Mouse (Mus musculus): ENCODE data around the gene Btbd18. TPM values are rescaled to one million over a fixed set of nuclear protein-coding genes. Genes with fewer than 3 reads are reported as not detected.

Btbd18 gene
- polyA plus RNA-seq, 1 experiment from 2014 or later = 0.77 TPM

DNA sequence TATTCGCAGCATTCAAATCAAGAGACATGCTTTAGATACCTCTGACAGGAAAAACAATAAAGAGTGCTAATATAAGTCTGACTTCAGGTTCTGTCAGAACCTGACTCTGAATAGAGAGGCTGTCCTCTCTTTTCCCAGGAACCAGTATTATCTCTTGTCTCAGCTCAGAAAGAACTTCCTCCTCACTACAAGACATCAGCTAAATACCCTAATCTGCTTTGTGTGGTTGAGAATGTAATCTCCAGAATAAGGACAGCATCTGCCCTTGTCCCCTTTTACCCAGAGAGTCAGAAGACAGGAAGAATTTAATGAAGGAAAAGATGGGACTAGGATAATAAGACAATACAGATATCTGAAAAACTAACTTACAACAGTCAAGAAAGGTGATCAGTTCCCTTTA lies 44.6 kb downstream of the Btbd18 start:
- Histone ChIP-seq H3K27ac (ENCODE audit: low read depth, low read length) (no peak overlapping the region), H3K9me3 (ENCODE audit: control insufficient read depth, low read length) (no peaks in the 10 kb centered on the region), H3K4me2 (ENCODE audit: low read depth, low read length, severe bottlenecking) (no peak overlapping the region), H3K27me3 (ENCODE audit: control insufficient read depth, insufficient read depth, low read length) (no peaks in the 10 kb centered on the region), H3K36me3 (ENCODE audit: control insufficient read depth, insufficient read depth, low read length) (no peaks in the 10 kb centered on the region; the same call in none of the 2 replicates), H3K4me3 (ENCODE audit: low read depth, low read length) (no peak overlapping the region), H3K9ac (ENCODE audit: low read length) (no peak overlapping the region), H3K4me1 (replicated peaks; ENCODE audit: control insufficient read depth, insufficient read depth, low read length) (no peaks in the 10 kb centered on the region; the same call in 1 of the 2 replicates)
- ATAC-seq (replicated peaks; ENCODE audit: low FRiP score) = no peak
- WGBS = 93% methylated on average over 1 of the region's 1 CpGs
- no peak for DNase-seq (ENCODE audit: low spot score)

DNA sequence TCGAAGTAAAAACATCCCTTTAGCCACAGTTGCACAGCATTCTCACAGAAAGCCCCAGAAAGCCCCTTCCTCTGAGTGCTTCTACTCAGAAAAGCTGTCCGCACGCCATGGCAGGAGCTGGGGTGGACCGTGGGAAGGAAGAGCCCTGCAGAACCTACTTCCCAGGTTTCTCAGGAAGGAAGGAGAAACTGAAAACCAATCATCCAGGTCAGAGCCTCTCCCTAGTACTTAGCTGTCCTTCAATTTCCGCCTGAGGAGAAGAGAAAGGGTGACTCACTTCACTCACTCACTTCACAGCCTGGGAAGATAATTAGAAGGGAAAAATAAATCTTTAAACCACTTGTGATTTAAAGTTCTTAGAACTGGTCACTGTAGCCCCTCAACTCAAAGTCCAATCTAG lies 45.5 kb downstream of the Btbd18 start:
- Histone ChIP-seq H3K9ac (ENCODE audit: low read length) (no peak overlapping the region), H3K36me3 (ENCODE audit: control insufficient read depth, insufficient read depth, low read length) (no peaks in the 10 kb centered on the region; the same call in none of the 2 replicates)
- DNase-seq (ENCODE audit: low spot score) = no peak

DNA sequence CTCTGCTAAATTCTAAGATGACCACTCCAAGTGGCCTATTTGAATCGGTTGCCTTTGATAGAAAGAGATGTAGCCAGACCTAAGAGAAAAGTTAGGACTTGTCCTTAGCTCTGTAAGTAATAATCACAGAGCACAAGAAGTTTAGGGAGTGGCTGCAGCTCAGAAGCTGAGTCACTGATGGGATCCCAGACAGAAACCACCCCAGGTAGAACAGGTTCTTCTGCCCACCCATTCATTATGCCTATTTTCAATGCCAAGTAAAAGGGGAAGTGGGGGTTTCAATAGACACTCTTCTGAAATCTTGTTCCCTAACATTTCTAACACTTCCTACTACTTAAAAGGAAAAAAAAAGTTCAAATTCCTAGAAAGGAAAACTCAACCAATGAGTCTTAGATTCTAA lies 46.4 kb downstream of the Btbd18 start:
- no peak for ATAC-seq (replicated peaks; ENCODE audit: low FRiP score)
- H3K9ac ChIP-seq (ENCODE audit: low read length) = no peak overlapping the region
- WGBS = 84% methylated on average over 1 of the region's 1 CpGs
- DNase-seq (ENCODE audit: low spot score) = no peak
- H3K36me3 ChIP-seq (ENCODE audit: control insufficient read depth, insufficient read depth, low read length) = peaks cover 4% of the 10 kb centered on the region
- no peak overlapping the region for H3K4me2 ChIP-seq (ENCODE audit: low read depth, low read length, severe bottlenecking)
- H3K4me3 ChIP-seq (ENCODE audit: low read depth, low read length) = no peak overlapping the region
- H3K4me1 ChIP-seq (replicated peaks; ENCODE audit: control insufficient read depth, insufficient read depth, low read length) = no peaks in the 10 kb centered on the region; the same call in 1 of the 2 replicates
- H3K9me3 ChIP-seq (ENCODE audit: control insufficient read depth, low read length) = no peaks in the 10 kb centered on the region
- H3K27me3 ChIP-seq (ENCODE audit: control insufficient read depth, insufficient read depth, low read length) = no peaks in the 10 kb centered on the region
- no peak overlapping the region for H3K27ac ChIP-seq (ENCODE audit: low read depth, low read length)

More for the DNA sequence above, 45.5 kb downstream of the Btbd18 start:
- Histone ChIP-seq H3K27ac (ENCODE audit: low read depth, low read length) (no peak overlapping the region), H3K27me3 (ENCODE audit: control insufficient read depth, insufficient read depth, low read length) (no peaks in the 10 kb centered on the region), H3K4me3 (ENCODE audit: low read depth, low read length) (no peak overlapping the region), H3K4me1 (replicated peaks; ENCODE audit: control insufficient read depth, insufficient read depth, low read length) (no peaks in the 10 kb centered on the region; the same call in 1 of the 2 replicates), H3K4me2 (ENCODE audit: low read depth, low read length, severe bottlenecking) (no peak overlapping the region), H3K9me3 (ENCODE audit: control insufficient read depth, low read length) (no peaks in the 10 kb centered on the region)
- no peak for ATAC-seq (replicated peaks; ENCODE audit: low FRiP score)
- WGBS = 72% methylated on average over 5 of the region's 5 CpGs

DNA sequence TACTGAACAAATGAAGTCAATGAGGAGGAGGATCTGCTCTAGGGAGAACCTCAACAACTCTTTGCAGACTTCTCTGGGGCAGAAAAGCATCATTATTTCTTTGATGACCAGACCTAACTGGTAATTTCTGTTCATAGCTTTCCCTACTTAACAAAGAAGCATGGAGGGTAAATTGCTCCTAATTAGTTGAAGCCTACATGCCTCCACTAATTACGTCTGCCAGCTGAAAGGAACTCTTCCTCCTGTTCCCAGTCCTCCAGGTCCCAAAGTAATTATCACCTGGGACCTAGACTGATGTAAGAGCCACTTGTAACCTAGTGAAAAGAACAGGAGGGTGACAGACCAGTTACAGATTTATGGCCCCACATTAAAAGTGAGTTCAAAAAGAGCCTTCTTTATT lies 48.6 kb downstream of the Btbd18 start:
- peaks cover 8% of the 10 kb centered on the region for H3K36me3 ChIP-seq (ENCODE audit: control insufficient read depth, insufficient read depth, low read length)
- H3K4me1 ChIP-seq (replicated peaks; ENCODE audit: control insufficient read depth, insufficient read depth, low read length) = no peaks in the 10 kb centered on the region; the same call in 1 of the 2 replicates
- no peak overlapping the region for H3K9ac ChIP-seq (ENCODE audit: low read length)
- no peaks in the 10 kb centered on the region for H3K9me3 ChIP-seq (ENCODE audit: control insufficient read depth, low read length)
- ATAC-seq (replicated peaks; ENCODE audit: low FRiP score) = peak; percentile 76
- no peak overlapping the region for H3K4me2 ChIP-seq (ENCODE audit: low read depth, low read length, severe bottlenecking)
- no peak overlapping the region for H3K4me3 ChIP-seq (ENCODE audit: low read depth, low read length)
- no peak for DNase-seq (ENCODE audit: low spot score)
- no peaks in the 10 kb centered on the region for H3K27me3 ChIP-seq (ENCODE audit: control insufficient read depth, insufficient read depth, low read length)
- H3K27ac ChIP-seq (ENCODE audit: low read depth, low read length) = peak overlapping the region; percentile 48; the same call in 1 of the 2 replicates
- 62% methylated on average over 1 of the region's 1 CpGs for WGBS

DNA sequence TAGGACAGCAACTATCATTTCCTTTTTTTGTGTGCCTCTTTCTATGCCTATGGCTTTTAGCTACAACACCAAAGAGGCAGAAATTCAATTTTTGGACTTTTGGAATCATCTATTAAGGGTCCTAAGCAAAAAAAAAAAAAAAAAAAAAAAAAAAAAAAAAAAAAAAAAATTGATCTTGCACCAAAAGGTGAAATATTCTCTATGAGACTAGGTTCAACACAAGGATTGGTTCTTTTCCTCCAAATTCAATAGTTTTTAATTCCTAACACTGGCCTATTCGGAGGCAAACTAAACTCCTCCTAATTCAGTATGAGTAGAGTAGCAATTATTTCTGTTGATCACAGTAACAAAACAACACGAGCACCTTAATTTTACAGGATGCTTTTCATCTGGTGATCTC lies 53.0 kb downstream of the Btbd18 start:
- Histone ChIP-seq H3K9ac (ENCODE audit: low read length) (no peak overlapping the region), H3K36me3 (ENCODE audit: control insufficient read depth, insufficient read depth, low read length) (peaks cover 8% of the 10 kb centered on the region; the same call in 1 of the 2 replicates), H3K4me3 (ENCODE audit: low read depth, low read length) (no peak overlapping the region), H3K27me3 (ENCODE audit: control insufficient read depth, insufficient read depth, low read length) (no peaks in the 10 kb centered on the region), H3K4me2 (ENCODE audit: low read depth, low read length, severe bottlenecking) (no peak overlapping the region), H3K4me1 (replicated peaks; ENCODE audit: control insufficient read depth, insufficient read depth, low read length) (peaks cover 2% of the 10 kb centered on the region; the same call in 1 of the 2 replicates), H3K27ac (ENCODE audit: low read depth, low read length) (no peak overlapping the region), H3K9me3 (ENCODE audit: control insufficient read depth, low read length) (no peaks in the 10 kb centered on the region)
- no peak for ATAC-seq (replicated peaks; ENCODE audit: low FRiP score)
- 91% methylated on average over 2 of the region's 2 CpGs for WGBS
- DNase-seq (ENCODE audit: low spot score) = no peak

DNA sequence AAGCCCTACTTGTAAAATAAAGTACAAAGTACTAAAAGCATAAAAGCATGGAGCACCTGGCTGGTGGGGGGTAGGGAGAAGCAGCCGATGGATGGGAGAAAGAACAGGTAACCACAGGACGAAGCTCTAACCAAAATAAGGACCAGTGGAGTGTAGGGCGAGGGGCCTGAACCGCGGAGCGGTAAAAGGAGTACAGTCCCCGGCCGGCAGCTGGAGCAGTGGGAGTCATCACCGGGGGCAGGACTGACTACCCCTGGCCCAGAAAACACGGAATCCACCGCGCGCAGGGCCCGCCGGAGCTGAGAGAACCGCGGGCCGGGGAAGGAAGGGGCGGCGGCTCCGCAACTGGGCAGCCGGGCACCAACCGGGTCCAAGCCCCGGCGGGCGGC lies 55.5 kb downstream of the Btbd18 start:
- peak overlapping the region; percentile 95 for H3K9ac ChIP-seq (ENCODE audit: low read length)
- ATAC-seq (replicated peaks; ENCODE audit: low FRiP score) (no peak; the same call in 1 of the 2 replicates), DNase-seq (ENCODE audit: low spot score) (peak; percentile 52)
- peak overlapping the region; percentile 85 for H3K4me2 ChIP-seq (ENCODE audit: low read depth, low read length, severe bottlenecking)
- H3K9me3 ChIP-seq (ENCODE audit: control insufficient read depth, low read length) = no peaks in the 10 kb centered on the region
- 0 out of 2 replicates have a peak, but pooled peaks cover 2% of the 10 kb centered on the region for H3K4me1 ChIP-seq (replicated peaks; ENCODE audit: control insufficient read depth, insufficient read depth, low read length)
- under 1% methylated on average over 22 of the region's 26 CpGs for WGBS
- peak overlapping the region; percentile 96 for H3K4me3 ChIP-seq (ENCODE audit: low read depth, low read length)
- H3K27me3 ChIP-seq (ENCODE audit: control insufficient read depth, insufficient read depth, low read length) = no peaks in the 10 kb centered on the region
- H3K27ac ChIP-seq (ENCODE audit: low read depth, low read length) = peak overlapping the region; percentile 96
- peaks cover 8% of the 10 kb centered on the region; the same call in 1 of the 2 replicates for H3K36me3 ChIP-seq (ENCODE audit: control insufficient read depth, insufficient read depth, low read length)

DNA sequence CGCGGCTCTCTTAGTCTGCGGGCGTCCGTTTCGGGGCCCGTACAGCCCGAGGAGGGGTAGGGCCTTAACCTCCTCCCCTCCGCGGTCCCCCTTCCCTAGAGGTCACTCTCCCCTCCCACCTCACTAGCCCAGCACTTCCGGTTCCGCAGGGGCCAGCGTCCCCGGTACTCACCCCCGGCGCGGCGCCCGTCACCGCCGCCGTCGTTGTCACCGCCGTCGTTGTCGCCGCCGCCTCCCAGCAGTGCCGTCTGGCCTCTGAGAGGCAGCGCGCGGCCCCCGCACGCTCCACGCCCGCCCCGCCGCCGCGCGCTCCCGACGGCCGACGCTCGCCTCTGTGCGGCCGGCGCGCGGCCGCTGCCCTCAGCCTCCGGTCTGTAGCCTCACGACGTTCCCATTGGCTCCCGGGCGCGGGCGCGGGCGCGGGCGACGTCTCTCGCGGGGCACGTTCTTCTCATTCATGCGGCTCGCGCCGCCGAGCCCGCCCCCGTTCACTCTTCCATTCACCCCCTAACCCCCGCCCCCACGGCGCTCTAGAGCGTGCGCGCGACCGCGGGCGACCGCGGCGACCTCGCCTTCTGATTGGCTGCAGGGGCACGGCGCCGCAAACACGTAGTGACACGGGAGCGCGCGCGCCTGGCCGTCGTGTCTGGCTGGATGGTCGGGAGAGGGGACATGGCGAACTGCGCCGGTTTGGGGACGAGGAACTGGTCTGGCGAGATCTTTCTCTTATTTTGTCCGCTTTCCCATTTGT lies 56.1 kb downstream of the Btbd18 start, which contains the start of gene Zdhhc5:
Gene Zdhhc5, minus strand, starts transcription at position 370 of the 751 bp plus-strand sequence.
- H3K27me3 ChIP-seq (ENCODE audit: control insufficient read depth, insufficient read depth, low read length) = no peaks in the 10 kb centered on the region
- H3K36me3 ChIP-seq (ENCODE audit: control insufficient read depth, insufficient read depth, low read length) = peaks cover 5% of the 10 kb centered on the region; the same call in 1 of the 2 replicates
- WGBS = under 1% methylated on average over 102 of the region's 107 CpGs
- peak within 1 kb of the TSS; percentile 96 for H3K4me3 ChIP-seq (ENCODE audit: low read depth, low read length)
- peak; percentile 97 for ATAC-seq (replicated peaks; ENCODE audit: low FRiP score)
- no peaks in the 10 kb centered on the region for H3K9me3 ChIP-seq (ENCODE audit: control insufficient read depth, low read length)
- DNase-seq (ENCODE audit: low spot score) = peak; percentile 100
- peak within 1 kb of the TSS; percentile 95 for H3K9ac ChIP-seq (ENCODE audit: low read length)
- peak within 1 kb of the TSS; percentile 96 for H3K27ac ChIP-seq (ENCODE audit: low read depth, low read length)
- peak within 1 kb of the TSS; percentile 85 for H3K4me2 ChIP-seq (ENCODE audit: low read depth, low read length, severe bottlenecking)
- H3K4me1 ChIP-seq (replicated peaks; ENCODE audit: control insufficient read depth, insufficient read depth, low read length) = 0 out of 2 replicates have a peak, but pooled peaks cover 2% of the 10 kb centered on the region

DNA sequence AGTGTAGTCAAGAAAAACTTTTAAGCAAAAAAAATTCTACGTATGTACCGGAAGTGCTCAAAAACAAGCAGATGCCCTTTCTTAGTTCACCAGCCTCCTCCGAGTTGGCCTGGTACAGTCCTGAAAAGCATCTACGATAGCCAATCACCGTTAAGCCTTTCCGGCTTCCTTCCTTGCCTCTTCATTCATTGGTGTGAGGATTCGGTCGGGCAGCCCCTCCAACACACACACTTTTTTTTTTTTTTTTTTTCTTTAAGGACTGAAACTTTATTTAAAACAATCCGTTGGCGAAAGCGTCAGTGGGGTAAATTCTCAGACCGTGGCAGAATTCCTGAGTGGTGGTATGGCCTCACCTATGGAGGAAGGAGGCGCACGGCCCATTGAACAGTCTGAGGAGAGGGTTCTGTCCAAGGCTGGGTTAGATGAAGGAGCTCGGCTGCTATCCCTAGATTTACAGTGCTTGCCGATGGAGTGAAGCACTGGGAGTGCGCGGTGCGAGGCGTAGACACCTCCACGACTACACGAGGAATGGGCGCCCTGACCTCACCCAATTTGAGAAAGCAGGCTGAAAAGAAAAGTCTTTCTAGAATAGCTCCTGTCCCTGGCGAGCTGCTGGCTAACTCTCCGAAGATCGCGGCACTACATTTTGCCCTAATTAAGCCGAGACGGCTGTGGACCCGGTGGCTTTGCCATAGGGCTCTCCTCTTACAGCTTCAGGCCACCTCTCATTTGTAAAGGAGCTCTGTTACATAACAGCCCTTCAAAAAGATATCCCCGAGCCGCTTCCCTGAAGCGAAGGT lies 56.9 kb downstream of the Btbd18 start:
- H3K4me1 ChIP-seq (replicated peaks; ENCODE audit: control insufficient read depth, insufficient read depth, low read length) = 0 out of 2 replicates have a peak, but pooled peaks cover 2% of the 10 kb centered on the region
- DNase-seq (ENCODE audit: low spot score) (peak; percentile 77), ATAC-seq (replicated peaks; ENCODE audit: low FRiP score) (peak; percentile 94)
- peak overlapping the region; percentile 85 for H3K4me2 ChIP-seq (ENCODE audit: low read depth, low read length, severe bottlenecking)
- peak overlapping the region; percentile 96 for H3K27ac ChIP-seq (ENCODE audit: low read depth, low read length)
- H3K9ac ChIP-seq (ENCODE audit: low read length) = peak overlapping the region; percentile 95
- H3K36me3 ChIP-seq (ENCODE audit: control insufficient read depth, insufficient read depth, low read length) = no peaks in the 10 kb centered on the region
- H3K9me3 ChIP-seq (ENCODE audit: control insufficient read depth, low read length) = no peaks in the 10 kb centered on the region
- H3K27me3 ChIP-seq (ENCODE audit: control insufficient read depth, insufficient read depth, low read length) = no peaks in the 10 kb centered on the region
- WGBS = under 1% methylated on average over 33 of the region's 33 CpGs
- peak overlapping the region; percentile 96 for H3K4me3 ChIP-seq (ENCODE audit: low read depth, low read length)

Measured in forebrain, embryonic 11.5 days (tissue).